Mouse (Mus musculus) urinary bladder, postnatal 25 days (tissue): ENCODE measurements around the gene Vmn2r48.
"Not testable (repeated sequence)": the region's sequence is repeated elsewhere in the genome, so short reads cannot be mapped to it uniquely, and the experiment has no call there.

Experiments
- DNase-seq: peaks from one replicate; pipeline ENCODE4 v3.0.0; 2022; ENCODE audit warnings: low spot score

Vmn2r48 gene

DNA sequence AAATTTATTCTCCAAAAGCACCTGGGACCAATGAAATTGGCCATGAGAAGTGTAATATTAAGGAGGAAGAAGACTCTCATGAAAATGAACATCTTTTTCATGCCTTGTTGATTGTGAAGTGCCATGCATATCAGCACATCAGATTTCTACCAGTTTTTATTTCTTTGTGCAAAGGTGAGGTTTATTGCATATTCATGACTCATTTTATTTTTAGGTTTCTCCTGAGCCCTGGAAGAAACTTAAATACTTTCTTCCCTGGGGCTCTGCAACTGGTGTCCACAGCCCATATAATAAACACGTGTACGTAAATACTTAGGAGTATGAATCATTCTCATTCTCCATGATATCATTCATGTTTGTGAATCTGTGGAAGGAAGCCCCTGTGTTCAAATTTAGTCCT lies at the start of gene Vmn2r48:
Vmn2r48 (minus strand) TSS at position 101 of the 400 bp plus-strand sequence.
- DNase-seq: not testable (repeated sequence)

DNA sequence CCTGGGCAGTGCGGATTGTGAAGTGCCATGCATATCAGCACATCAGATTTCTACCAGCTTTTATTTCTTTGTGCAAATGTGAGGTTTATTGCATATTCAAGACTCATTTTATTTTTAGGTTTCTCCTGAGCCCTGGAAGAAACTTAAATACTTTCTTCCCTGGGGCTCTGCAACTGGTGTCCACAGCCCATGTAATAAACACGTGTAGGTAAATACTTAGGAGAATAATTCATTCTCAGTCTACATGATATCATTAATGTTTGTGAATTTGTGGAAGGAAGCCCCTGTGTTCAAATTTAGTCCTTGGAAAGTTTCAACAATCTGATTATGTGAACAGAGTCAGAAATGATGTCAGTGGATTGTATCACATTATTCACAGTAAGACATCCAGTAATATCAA lies 38.8 kb upstream of the Vmn2r48 start, which contains the start of gene Vmn2r49:
Vmn2r49 (minus strand) TSS at position 101 of the 400 bp plus-strand sequence.
- DNase-seq: not testable (repeated sequence)
